Mouse (Mus musculus): ENCODE data around the gene Ubqln4. TPM values are rescaled to one million over a fixed set of nuclear protein-coding genes. Genes with fewer than 3 reads are reported as not detected.
A peak's percentile ranks its signal among the peaks of the same experiment; 100 is the strongest.

The Ubqln4 gene
- polyA plus RNA-seq, 1 experiment from 2014 or later = 43.5 TPM

DNA sequence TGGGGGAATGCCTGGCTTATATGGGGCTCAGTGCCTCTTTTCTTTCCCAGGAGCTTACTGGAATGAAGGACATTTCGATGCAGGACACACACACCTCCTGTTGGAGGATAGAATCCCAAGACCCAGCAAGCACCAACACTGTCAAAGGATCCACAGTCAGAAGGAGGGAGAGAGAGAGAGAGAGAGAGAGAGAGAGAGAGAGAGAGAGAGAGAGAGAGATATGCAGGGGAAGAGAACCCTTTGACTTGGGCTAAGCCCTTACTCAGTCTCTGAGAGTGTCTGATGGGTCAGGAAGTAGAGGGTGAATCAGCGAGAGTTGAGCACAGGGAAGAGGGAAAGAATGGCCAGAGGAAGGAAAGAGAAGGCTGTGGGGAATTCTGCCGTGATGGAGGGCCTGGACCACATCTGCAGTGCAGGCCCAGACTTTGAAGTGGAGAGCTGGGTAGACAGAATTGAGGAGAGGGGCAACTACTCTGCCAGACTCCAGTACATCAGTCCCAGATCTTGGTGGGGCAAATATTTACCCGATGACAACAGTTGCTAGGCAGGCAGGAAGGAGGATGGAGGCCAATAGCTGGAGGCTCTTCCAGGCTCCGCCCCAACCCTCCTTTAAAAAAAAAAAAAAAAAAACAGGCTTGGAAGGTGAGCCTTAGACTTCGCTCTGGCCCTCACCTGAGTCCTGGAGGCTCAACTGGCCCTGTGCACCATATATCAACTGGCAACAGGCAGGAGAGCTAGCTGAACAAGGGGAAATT is 41.2 kb upstream of the Ubqln4 start:
- 42% methylated on average over 6 of the region's 6 CpGs for WGBS

DNA sequence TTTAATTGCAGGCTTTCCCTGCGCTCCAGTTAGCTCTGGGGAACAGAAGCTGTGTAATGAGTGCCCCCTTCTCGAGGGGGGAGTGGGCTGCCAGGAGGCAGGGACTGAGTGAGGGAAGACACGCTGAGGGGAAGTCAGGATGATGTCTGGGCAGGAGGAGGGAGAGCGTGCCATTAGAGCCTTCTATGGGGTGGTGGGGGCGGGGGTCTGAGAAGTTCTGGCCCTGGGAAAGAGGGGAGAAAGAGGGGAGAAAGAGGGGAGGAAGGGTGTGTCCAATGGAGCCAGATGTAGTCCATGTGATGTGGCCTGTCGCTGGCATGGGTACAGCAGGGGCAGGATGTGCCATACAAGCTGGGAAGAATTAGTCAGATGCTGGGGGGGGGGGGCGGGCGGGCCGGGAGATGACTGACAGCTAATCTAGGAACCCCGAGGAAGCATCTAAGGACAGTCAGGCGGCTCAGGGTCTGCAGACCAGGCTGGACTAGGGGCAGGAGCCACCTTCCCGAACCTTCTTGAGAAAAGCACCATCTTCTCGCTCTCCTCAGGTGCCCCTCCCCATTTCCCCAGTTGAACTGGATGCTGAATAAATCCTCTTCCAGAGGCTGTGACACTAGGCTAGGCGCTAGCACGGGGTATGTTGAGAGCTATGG is 40.5 kb upstream of the Ubqln4 start:
- Histone ChIP-seq H3K4me2 (ENCODE audit: low read length) (no peak overlapping the region), H3K4me3 (replicated peaks; ENCODE audit: low read length) (no peak overlapping the region), H3K27ac (ENCODE audit: low read length) (no peak overlapping the region), H3K9me3 (ENCODE audit: control insufficient read depth, low read length) (no peaks in the 10 kb centered on the region), H3K27me3 (replicated peaks; ENCODE audit: control insufficient read depth, insufficient read depth, low read length) (no peaks in the 10 kb centered on the region), H3K4me1 (replicated peaks; ENCODE audit: control insufficient read depth, insufficient read depth, low read length) (peaks cover 24% of the 10 kb centered on the region), H3K36me3 (ENCODE audit: control insufficient read depth, insufficient read depth) (no peaks in the 10 kb centered on the region), H3K9ac (replicated peaks; ENCODE audit: low read depth, low read length) (0 out of 2 replicates have a peak overlapping the region, but pooled peaks have one; percentile 17)
- WGBS = 40% methylated on average over 13 of the region's 15 CpGs
- no peak for ATAC-seq

More for the DNA sequence above, 41.2 kb upstream of the Ubqln4 start:
- H3K36me3 ChIP-seq (ENCODE audit: control insufficient read depth, insufficient read depth) = no peaks in the 10 kb centered on the region
- H3K9ac ChIP-seq (replicated peaks; ENCODE audit: low read depth, low read length) = 0 out of 2 replicates have a peak overlapping the region, but pooled peaks have one; percentile 17
- peaks cover 24% of the 10 kb centered on the region for H3K4me1 ChIP-seq (replicated peaks; ENCODE audit: control insufficient read depth, insufficient read depth, low read length)
- no peak overlapping the region for H3K27ac ChIP-seq (ENCODE audit: low read length)
- H3K27me3 ChIP-seq (replicated peaks; ENCODE audit: control insufficient read depth, insufficient read depth, low read length) = no peaks in the 10 kb centered on the region
- H3K4me2 ChIP-seq (ENCODE audit: low read length) = no peak overlapping the region
- H3K4me3 ChIP-seq (replicated peaks; ENCODE audit: low read length) = no peak overlapping the region
- H3K9me3 ChIP-seq (ENCODE audit: control insufficient read depth, low read length) = no peaks in the 10 kb centered on the region
- ATAC-seq = no peak

DNA sequence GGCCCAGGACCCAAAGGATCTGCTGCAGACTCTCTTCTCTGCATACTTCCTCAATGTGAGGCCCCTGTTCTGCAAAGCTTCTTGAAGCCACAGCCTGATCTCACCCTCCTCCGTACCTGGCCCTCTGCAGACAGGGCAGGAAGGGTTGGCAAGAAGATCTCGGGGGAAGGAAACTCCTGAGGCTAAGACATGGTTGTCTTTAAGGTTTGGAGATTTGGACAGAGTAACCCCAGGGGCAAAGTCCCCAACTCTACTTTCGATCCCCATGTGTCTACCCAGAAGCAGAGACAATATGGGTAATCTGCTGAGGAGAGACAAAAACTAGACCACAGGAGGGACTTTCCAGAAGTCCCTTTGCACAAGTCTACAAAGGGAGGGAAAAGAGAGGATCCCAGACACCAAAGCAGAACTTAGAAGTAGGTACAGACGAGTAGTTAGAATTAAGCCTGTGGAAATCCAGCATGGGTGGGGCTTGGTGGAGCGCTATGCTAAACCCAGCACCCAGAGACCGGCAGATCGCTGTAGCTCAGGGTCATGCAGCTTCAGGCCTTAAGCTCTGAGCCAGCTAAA is 39.9 kb upstream of the Ubqln4 start:
- Histone ChIP-seq H3K36me3 (ENCODE audit: control insufficient read depth, insufficient read depth) (no peaks in the 10 kb centered on the region), H3K4me3 (replicated peaks; ENCODE audit: low read length) (no peak overlapping the region), H3K9ac (replicated peaks; ENCODE audit: low read depth, low read length) (no peak overlapping the region), H3K27ac (ENCODE audit: low read length) (no peak overlapping the region), H3K27me3 (replicated peaks; ENCODE audit: control insufficient read depth, insufficient read depth, low read length) (no peaks in the 10 kb centered on the region), H3K4me1 (replicated peaks; ENCODE audit: control insufficient read depth, insufficient read depth, low read length) (peaks cover 24% of the 10 kb centered on the region), H3K4me2 (ENCODE audit: low read length) (no peak overlapping the region), H3K9me3 (ENCODE audit: control insufficient read depth, low read length) (no peaks in the 10 kb centered on the region)
- 80% methylated on average over 7 of the region's 7 CpGs for WGBS
- ATAC-seq = no peak

DNA sequence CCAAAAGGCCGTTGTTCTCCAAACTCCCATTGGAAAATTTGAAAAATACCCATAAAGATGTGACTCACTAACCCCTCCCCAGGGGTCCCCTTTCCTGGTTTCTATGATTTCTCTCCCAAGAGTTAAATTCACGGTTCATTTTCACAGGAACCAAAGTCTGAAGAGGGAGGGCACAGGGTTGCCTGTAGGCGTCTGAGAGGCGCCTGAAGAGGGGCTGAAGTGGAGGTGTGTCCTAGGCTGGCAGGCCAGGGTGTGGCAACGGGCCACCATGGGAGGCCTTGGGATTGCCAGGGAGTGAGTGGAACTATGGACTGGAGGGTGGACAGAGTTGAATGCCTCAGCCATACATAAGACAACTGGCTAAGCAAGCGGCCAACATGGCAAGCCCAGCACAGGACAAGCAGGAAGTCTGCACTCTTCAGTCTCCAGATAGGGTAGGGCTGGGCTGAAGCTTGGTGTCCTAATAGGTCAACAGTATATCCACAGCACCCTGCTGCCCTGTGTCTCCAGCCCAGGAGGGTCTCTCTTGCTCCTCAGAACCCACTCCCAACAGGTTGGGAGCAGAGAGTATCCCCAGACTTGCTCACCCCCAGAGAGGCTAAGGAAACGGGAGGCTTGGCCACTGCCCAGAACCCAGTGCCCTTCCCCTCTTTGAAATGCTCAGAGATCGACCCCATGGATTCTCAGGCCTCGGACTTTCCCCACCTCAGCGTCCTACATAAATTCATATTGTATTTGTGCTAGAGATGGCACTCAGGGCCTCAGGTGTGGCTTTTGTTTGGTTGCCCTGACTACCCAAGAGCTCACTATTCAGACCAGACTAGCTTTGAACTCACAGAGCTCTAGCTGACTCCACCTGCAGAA is 39.1 kb upstream of the Ubqln4 start:
- WGBS = 76% methylated on average over 10 of the region's 10 CpGs
- no peak overlapping the region for H3K9ac ChIP-seq (replicated peaks; ENCODE audit: low read depth, low read length)
- no peak for ATAC-seq

DNA sequence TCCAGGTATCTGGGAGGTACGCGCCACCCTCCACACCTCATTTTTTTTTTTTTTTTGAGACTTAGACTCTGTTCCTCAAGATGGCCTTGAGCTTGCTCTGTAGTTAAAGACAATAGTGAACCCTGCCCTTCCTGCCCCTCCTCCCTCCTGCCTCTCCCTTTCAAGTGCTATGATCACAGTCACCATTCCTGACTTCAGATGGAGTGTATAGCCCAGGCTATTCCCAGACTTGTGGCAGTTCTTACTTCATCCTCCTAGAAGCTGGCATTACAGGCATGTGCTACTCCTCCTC is 38.5 kb upstream of the Ubqln4 start:
- no peak for ATAC-seq

More for the DNA sequence above, 39.1 kb upstream of the Ubqln4 start:
- Histone ChIP-seq H3K9me3 (ENCODE audit: control insufficient read depth, low read length) (no peaks in the 10 kb centered on the region), H3K4me3 (replicated peaks; ENCODE audit: low read length) (no peak overlapping the region), H3K27me3 (replicated peaks; ENCODE audit: control insufficient read depth, insufficient read depth, low read length) (no peaks in the 10 kb centered on the region), H3K4me2 (ENCODE audit: low read length) (no peak overlapping the region), H3K4me1 (replicated peaks; ENCODE audit: control insufficient read depth, insufficient read depth, low read length) (peaks cover 21% of the 10 kb centered on the region), H3K36me3 (ENCODE audit: control insufficient read depth, insufficient read depth) (no peaks in the 10 kb centered on the region), H3K27ac (ENCODE audit: low read length) (no peak overlapping the region)

DNA sequence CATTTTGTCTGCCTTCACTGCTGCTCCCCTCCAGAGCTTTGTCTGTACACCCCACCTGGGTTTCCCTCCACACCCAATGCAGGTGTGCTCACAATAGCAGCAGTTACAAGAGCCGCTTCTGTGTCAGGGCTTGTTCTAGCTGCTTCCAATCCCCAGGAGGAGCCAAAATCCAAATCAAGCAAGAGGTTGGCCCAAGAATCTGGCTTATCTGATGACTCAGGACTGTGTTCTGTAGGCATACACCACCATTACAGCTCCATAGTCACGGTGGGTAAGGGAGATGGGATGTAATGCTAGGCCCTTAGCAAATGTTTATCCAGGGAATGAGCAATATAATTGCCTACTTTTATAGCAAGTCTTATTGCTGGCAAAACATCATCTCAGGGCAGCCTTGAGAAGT is 37.2 kb upstream of the Ubqln4 start:
- no peak overlapping the region for H3K9ac ChIP-seq (replicated peaks; ENCODE audit: low read depth, low read length)
- H3K27me3 ChIP-seq (replicated peaks; ENCODE audit: control insufficient read depth, insufficient read depth, low read length) = no peaks in the 10 kb centered on the region
- no peak overlapping the region for H3K4me3 ChIP-seq (replicated peaks; ENCODE audit: low read length)
- no peak overlapping the region for H3K27ac ChIP-seq (ENCODE audit: low read length)
- peaks cover 9% of the 10 kb centered on the region for H3K4me1 ChIP-seq (replicated peaks; ENCODE audit: control insufficient read depth, insufficient read depth, low read length)
- no peaks in the 10 kb centered on the region for H3K36me3 ChIP-seq (ENCODE audit: control insufficient read depth, insufficient read depth)
- H3K9me3 ChIP-seq (ENCODE audit: control insufficient read depth, low read length) = no peaks in the 10 kb centered on the region
- WGBS = 90% methylated on average over 2 of the region's 2 CpGs
- H3K4me2 ChIP-seq (ENCODE audit: low read length) = no peak overlapping the region
- no peak for ATAC-seq

More for the DNA sequence above, 38.5 kb upstream of the Ubqln4 start:
- Histone ChIP-seq H3K4me2 (ENCODE audit: low read length) (no peak overlapping the region), H3K4me3 (replicated peaks; ENCODE audit: low read length) (no peak overlapping the region), H3K4me1 (replicated peaks; ENCODE audit: control insufficient read depth, insufficient read depth, low read length) (peaks cover 15% of the 10 kb centered on the region), H3K27ac (ENCODE audit: low read length) (no peak overlapping the region), H3K9me3 (ENCODE audit: control insufficient read depth, low read length) (no peaks in the 10 kb centered on the region), H3K9ac (replicated peaks; ENCODE audit: low read depth, low read length) (no peak overlapping the region), H3K27me3 (replicated peaks; ENCODE audit: control insufficient read depth, insufficient read depth, low read length) (no peaks in the 10 kb centered on the region), H3K36me3 (ENCODE audit: control insufficient read depth, insufficient read depth) (no peaks in the 10 kb centered on the region)
- WGBS = 100% methylated on average over 2 of the region's 2 CpGs

DNA sequence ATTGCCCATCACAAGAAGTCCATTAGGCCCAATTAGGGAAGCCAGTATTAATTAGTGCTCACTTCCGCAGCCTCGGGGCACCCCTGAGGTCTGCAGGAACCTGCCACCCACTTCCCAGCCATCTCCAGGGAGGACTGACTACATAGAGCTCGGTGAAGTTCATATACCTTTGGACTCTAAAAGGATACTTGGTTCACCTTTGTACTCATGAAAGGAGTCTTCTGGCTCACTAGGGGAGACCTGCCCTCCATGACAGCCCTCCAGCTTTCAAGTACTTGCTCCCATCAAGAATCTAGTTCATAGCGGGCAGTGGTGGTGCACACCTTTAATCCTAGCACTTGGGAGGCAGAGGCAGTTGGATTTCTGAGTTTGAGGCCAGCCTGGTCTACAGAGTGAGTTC is 35.1 kb upstream of the Ubqln4 start:
- no peak for ATAC-seq
- 57% methylated on average over 4 of the region's 4 CpGs for WGBS

DNA sequence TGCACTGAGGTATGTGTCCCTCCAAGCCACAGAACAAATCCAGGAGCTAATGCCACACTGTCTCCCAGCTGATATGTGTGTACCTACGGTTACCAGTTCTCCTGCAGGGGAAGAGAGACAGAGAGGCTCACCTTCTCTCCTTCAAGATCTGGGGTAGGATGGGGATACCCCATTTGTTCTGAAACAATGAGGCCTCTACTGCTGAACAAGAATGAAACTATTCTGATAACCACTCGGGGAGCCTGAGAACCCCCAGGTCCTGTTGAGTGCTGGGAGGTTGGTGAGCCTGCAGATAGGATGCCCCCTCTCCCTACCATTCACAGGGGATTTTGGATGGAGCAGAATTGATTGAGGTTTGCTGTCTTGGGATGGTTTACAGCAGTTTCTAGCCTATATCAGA is 33.5 kb upstream of the Ubqln4 start:
- Histone ChIP-seq H3K4me2 (ENCODE audit: low read length) (no peak overlapping the region), H3K9ac (replicated peaks; ENCODE audit: low read depth, low read length) (no peak overlapping the region), H3K9me3 (ENCODE audit: control insufficient read depth, low read length) (no peaks in the 10 kb centered on the region), H3K4me3 (replicated peaks; ENCODE audit: low read length) (no peak overlapping the region), H3K4me1 (replicated peaks; ENCODE audit: control insufficient read depth, insufficient read depth, low read length) (peaks cover 10% of the 10 kb centered on the region; the same call in 1 of the 2 replicates), H3K27ac (ENCODE audit: low read length) (no peak overlapping the region), H3K27me3 (replicated peaks; ENCODE audit: control insufficient read depth, insufficient read depth, low read length) (no peaks in the 10 kb centered on the region), H3K36me3 (ENCODE audit: control insufficient read depth, insufficient read depth) (0 out of 2 replicates have a peak, but pooled peaks cover 2% of the 10 kb centered on the region)
- WGBS = 74% methylated on average over 2 of the region's 2 CpGs
- no peak for ATAC-seq

More for the DNA sequence above, 35.1 kb upstream of the Ubqln4 start:
- no peak overlapping the region for H3K4me3 ChIP-seq (replicated peaks; ENCODE audit: low read length)
- no peak overlapping the region for H3K27ac ChIP-seq (ENCODE audit: low read length)
- H3K4me2 ChIP-seq (ENCODE audit: low read length) = no peak overlapping the region
- H3K9me3 ChIP-seq (ENCODE audit: control insufficient read depth, low read length) = no peaks in the 10 kb centered on the region
- no peak overlapping the region for H3K9ac ChIP-seq (replicated peaks; ENCODE audit: low read depth, low read length)
- no peaks in the 10 kb centered on the region for H3K4me1 ChIP-seq (replicated peaks; ENCODE audit: control insufficient read depth, insufficient read depth, low read length)
- no peaks in the 10 kb centered on the region for H3K36me3 ChIP-seq (ENCODE audit: control insufficient read depth, insufficient read depth)
- no peaks in the 10 kb centered on the region for H3K27me3 ChIP-seq (replicated peaks; ENCODE audit: control insufficient read depth, insufficient read depth, low read length)

DNA sequence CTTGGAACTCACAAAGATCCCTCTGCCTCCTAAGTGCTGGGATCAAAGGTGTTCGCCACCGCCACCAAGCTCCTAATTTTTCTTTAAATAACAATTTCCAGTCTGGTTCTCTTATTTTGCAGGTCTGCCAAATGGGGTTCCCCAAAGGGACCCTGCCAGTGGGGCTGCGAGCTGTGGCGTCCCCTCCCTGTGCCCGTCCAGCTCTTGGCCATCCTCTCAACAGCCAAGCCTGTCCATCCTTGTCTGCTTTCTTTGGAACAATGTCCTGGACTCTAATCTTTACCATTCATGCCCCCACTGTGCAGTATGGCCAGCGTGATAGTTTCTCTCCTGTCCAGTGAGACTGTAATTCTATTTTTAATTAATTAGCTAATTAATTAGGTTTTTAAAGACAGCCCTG is 32.4 kb upstream of the Ubqln4 start:
- Histone ChIP-seq H3K9me3 (ENCODE audit: control insufficient read depth, low read length) (no peaks in the 10 kb centered on the region), H3K27ac (ENCODE audit: low read length) (no peak overlapping the region), H3K27me3 (replicated peaks; ENCODE audit: control insufficient read depth, insufficient read depth, low read length) (no peaks in the 10 kb centered on the region), H3K4me3 (replicated peaks; ENCODE audit: low read length) (no peak overlapping the region), H3K4me1 (replicated peaks; ENCODE audit: control insufficient read depth, insufficient read depth, low read length) (peaks cover 16% of the 10 kb centered on the region), H3K9ac (replicated peaks; ENCODE audit: low read depth, low read length) (no peak overlapping the region), H3K4me2 (ENCODE audit: low read length) (no peak overlapping the region), H3K36me3 (ENCODE audit: control insufficient read depth, insufficient read depth) (0 out of 2 replicates have a peak, but pooled peaks cover 2% of the 10 kb centered on the region)
- no peak for ATAC-seq
- WGBS = 85% methylated on average over 6 of the region's 6 CpGs

Data from forebrain, embryonic 16.5 days (tissue).